Mouse (Mus musculus) adrenal gland, postnatal 10 days (tissue): ENCODE measurements around the gene Tspan5. TPM values are rescaled to one million over a fixed set of nuclear protein-coding genes. Genes with fewer than 3 reads are reported as not detected.

Source experiments
- DNase-seq: peaks from one replicate; pipeline ENCODE4 v3.0.0; 2021; ENCODE audit warnings: mixed read lengths
- total RNA-seq, 2 experiments: library from RNA; stranded (reverse); gene quantifications; 2 replicates each; pipeline ENCODE4 v1.2.3; 2021

Tspan5 gene
- total RNA-seq, 2 experiments from 2014 or later: 30.0 to 30.8 TPM

GRCm38 (mm10) chr3:138744030-138744774 is 2.2 kb downstream of the Tspan5 start:
- no peak for DNase-seq

GRCm38 (mm10) chr3:138745091-138745490 is 3.1 kb downstream of the Tspan5 start:
- DNase-seq: no peak

GRCm38 (mm10) chr3:138745596-138745995 is 3.6 kb downstream of the Tspan5 start:
- DNase-seq: no peak

- DNase-seq: no peak
Measured at GRCm38 (mm10) chr3:138746556-138746955, 4.6 kb downstream of the Tspan5 start.

- DNase-seq: no peak
Measured at GRCm38 (mm10) chr3:138747035-138747434, 5.0 kb downstream of the Tspan5 start.

- no peak for DNase-seq
Measured at GRCm38 (mm10) chr3:138747985-138748384, 6.0 kb downstream of the Tspan5 start.

GRCm38 (mm10) chr3:138749645-138750044 is 7.7 kb downstream of the Tspan5 start:
- DNase-seq: no peak

- no peak for DNase-seq
Measured at GRCm38 (mm10) chr3:138751328-138751727, 9.3 kb downstream of the Tspan5 start.

GRCm38 (mm10) chr3:138752056-138752455 is 10.1 kb downstream of the Tspan5 start:
- no peak for DNase-seq

- DNase-seq: no peak
Measured at GRCm38 (mm10) chr3:138752769-138753168, 10.8 kb downstream of the Tspan5 start.

GRCm38 (mm10) chr3:138753182-138753885 is 11.3 kb downstream of the Tspan5 start:
- DNase-seq: peak; percentile 46

- no peak for DNase-seq
Measured at GRCm38 (mm10) chr3:138754328-138754727, 12.3 kb downstream of the Tspan5 start.

GRCm38 (mm10) chr3:138757283-138757682 is 15.3 kb downstream of the Tspan5 start:
- no peak for DNase-seq

- DNase-seq: no peak
Measured at GRCm38 (mm10) chr3:138759968-138760684, 18.1 kb downstream of the Tspan5 start.

- no peak for DNase-seq
Measured at GRCm38 (mm10) chr3:138760685-138761119, 18.7 kb downstream of the Tspan5 start.

GRCm38 (mm10) chr3:138761531-138761930 is 19.5 kb downstream of the Tspan5 start:
- DNase-seq: no peak

- DNase-seq: no peak
Measured at GRCm38 (mm10) chr3:138763941-138764340, 21.9 kb downstream of the Tspan5 start.

- peak; percentile 60 for DNase-seq
Measured at GRCm38 (mm10) chr3:138764782-138765181, 22.8 kb downstream of the Tspan5 start.

GRCm38 (mm10) chr3:138767034-138767433 is 25.0 kb downstream of the Tspan5 start:
- no peak for DNase-seq

- DNase-seq: no peak
Measured at GRCm38 (mm10) chr3:138768541-138769093, 26.6 kb downstream of the Tspan5 start.

GRCm38 (mm10) chr3:138770650-138771331 is 28.8 kb downstream of the Tspan5 start:
- no peak for DNase-seq
